Mouse (Mus musculus): ENCODE measurements at regions not wholly inside any gene's neighbourhood (a gene's known extent, or its start where the extent isn't known, plus 50 kb on each side); places are given as distances from the start of the nearest gene placed in this dataset.

- Histone ChIP-seq H3K27me3 (replicated peaks; ENCODE audit: low read depth, poor library complexity, severe bottlenecking) (peaks cover 72% of the 10 kb centered on the region), H3K9me3 (no peaks in the 10 kb centered on the region), H3K27ac (replicated peaks) (peak overlapping the region; percentile 44), H3K4me3 (no peak overlapping the region), H3K4me1 (peaks cover 36% of the 10 kb centered on the region), H3K36me3 (replicated peaks) (no peaks in the 10 kb centered on the region)
- no peak for DNase-seq (ENCODE audit: low spot score)
- 60% methylated on average over 5 of the region's 5 CpGs for WGBS
These were observed 155.4 kb upstream of the Habp2 start for GRCm38 (mm10) chr19:56131556-56131955.

DNA sequence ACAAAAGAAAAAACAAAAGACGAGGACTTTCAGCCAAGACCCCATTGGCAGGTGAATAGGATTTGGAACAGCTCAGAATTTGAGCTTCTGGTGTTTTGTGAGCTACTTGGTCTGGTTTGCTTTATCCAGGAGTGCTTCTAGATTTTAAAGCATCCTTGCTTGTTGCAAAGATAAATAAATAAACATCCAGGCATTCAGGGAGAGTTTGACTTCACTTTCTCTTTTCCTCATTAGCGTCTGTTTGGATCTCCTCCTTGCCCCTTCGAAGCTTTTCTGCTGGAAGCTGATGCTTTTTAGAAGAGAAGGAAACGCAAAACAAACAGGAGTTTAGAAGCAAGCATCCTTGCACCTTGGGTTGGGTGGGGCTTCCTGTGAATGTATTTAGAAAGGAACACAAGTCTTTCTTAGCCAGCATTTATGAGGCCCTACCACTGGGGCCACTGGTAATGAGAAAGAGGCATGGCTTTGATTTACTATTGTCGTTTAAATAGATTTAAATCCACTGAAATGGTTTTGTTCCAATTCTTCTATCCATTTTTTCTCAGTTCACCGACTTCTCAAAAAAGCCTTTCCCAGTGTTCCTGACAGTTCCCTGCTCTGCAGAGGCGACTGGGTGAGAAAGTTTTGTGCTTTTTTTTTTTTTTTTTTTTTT, 153.9 kb upstream of the Habp2 start:
- WGBS = 10% methylated on average over 7 of the region's 7 CpGs
- no peak for DNase-seq (ENCODE audit: low spot score)
- Histone ChIP-seq H3K27me3 (replicated peaks; ENCODE audit: low read depth, poor library complexity, severe bottlenecking) (peaks cover 74% of the 10 kb centered on the region), H3K4me1 (peaks cover 36% of the 10 kb centered on the region), H3K36me3 (replicated peaks) (no peaks in the 10 kb centered on the region), H3K4me3 (no peak overlapping the region), H3K9me3 (no peaks in the 10 kb centered on the region), H3K27ac (replicated peaks) (no peak overlapping the region)

DNA sequence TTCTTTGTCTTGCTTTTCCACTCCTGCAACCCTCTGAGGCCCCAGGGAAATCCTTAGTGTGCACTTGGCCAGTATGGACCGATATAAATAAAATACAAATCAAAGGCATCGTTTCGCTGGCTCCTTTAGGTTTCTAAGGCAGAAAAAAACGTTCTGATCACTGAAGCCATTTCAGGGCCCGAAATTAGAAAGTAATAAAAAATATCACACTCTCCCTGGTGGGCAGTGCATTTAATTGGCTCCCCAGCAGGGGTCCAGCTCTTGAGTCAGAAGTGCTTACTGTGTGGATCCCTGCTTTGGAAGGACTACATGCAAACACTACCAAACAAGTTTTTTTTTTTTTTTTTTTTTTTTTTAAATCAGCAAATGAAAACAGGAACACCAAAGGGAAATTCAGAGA, 153.4 kb upstream of the Habp2 start:
- 17% methylated on average over 5 of the region's 5 CpGs for whole genome bisulfite sequencing
- no peak overlapping the region for H3K4me3 ChIP-seq
- DNase-seq (ENCODE audit: low spot score) = no peak
- H3K27ac ChIP-seq (replicated peaks) = no peak overlapping the region
- peaks cover 74% of the 10 kb centered on the region for H3K27me3 ChIP-seq (replicated peaks; ENCODE audit: low read depth, poor library complexity, severe bottlenecking)
- H3K36me3 ChIP-seq (replicated peaks) = no peaks in the 10 kb centered on the region
- H3K9me3 ChIP-seq = no peaks in the 10 kb centered on the region
- H3K4me1 ChIP-seq = peaks cover 36% of the 10 kb centered on the region

- H3K4me1 ChIP-seq = peaks cover 36% of the 10 kb centered on the region
- peak; percentile 84 for DNase-seq (ENCODE audit: low spot score)
- no peak overlapping the region for H3K4me3 ChIP-seq
- 12% methylated on average over 17 of the region's 17 CpGs for WGBS
- no peaks in the 10 kb centered on the region for H3K9me3 ChIP-seq
- no peak overlapping the region for H3K27ac ChIP-seq (replicated peaks)
- no peaks in the 10 kb centered on the region for H3K36me3 ChIP-seq (replicated peaks)
- H3K27me3 ChIP-seq (replicated peaks; ENCODE audit: low read depth, poor library complexity, severe bottlenecking) = peaks cover 67% of the 10 kb centered on the region
These were observed 152.7 kb upstream of the Habp2 start for GRCm38 (mm10) chr19:56134081-56134818.

- 0 out of 2 replicates have a peak, but pooled peaks cover 2% of the 10 kb centered on the region for H3K9me3 ChIP-seq
- peaks cover 55% of the 10 kb centered on the region for H3K27me3 ChIP-seq (replicated peaks; ENCODE audit: low read depth, poor library complexity, severe bottlenecking)
- no peak for DNase-seq (ENCODE audit: low spot score)
- H3K27ac ChIP-seq (replicated peaks) = no peak overlapping the region
- 83% methylated on average over 7 of the region's 7 CpGs for WGBS
- H3K4me3 ChIP-seq = no peak overlapping the region
- no peaks in the 10 kb centered on the region for H3K36me3 ChIP-seq (replicated peaks)
- H3K4me1 ChIP-seq = peaks cover 36% of the 10 kb centered on the region
These were observed 151.5 kb upstream of the Habp2 start for GRCm38 (mm10) chr19:56135306-56135928.

GRCm38 (mm10) chr19:56140540-56140939, 146.4 kb upstream of the Habp2 start:
- no peak for DNase-seq (ENCODE audit: low spot score)
- Histone ChIP-seq H3K27ac (replicated peaks) (no peak overlapping the region), H3K27me3 (replicated peaks; ENCODE audit: low read depth, poor library complexity, severe bottlenecking) (peaks cover 20% of the 10 kb centered on the region), H3K4me3 (no peak overlapping the region), H3K9me3 (peaks cover 17% of the 10 kb centered on the region), H3K4me1 (no peaks in the 10 kb centered on the region), H3K36me3 (replicated peaks) (0 out of 2 replicates have a peak, but pooled peaks cover 2% of the 10 kb centered on the region)
- WGBS = 83% methylated on average over 2 of the region's 2 CpGs

- Histone ChIP-seq H3K27ac (replicated peaks) (no peak overlapping the region), H3K36me3 (replicated peaks) (0 out of 2 replicates have a peak, but pooled peaks cover 2% of the 10 kb centered on the region), H3K4me3 (no peak overlapping the region), H3K27me3 (replicated peaks; ENCODE audit: low read depth, poor library complexity, severe bottlenecking) (no peaks in the 10 kb centered on the region), H3K9me3 (peaks cover 17% of the 10 kb centered on the region), H3K4me1 (no peaks in the 10 kb centered on the region)
- WGBS = 87% methylated on average over 5 of the region's 5 CpGs
- DNase-seq (ENCODE audit: low spot score) = no peak
These were observed 142.7 kb upstream of the Habp2 start for GRCm38 (mm10) chr19:56144221-56144620.

GRCm38 (mm10) chr19:56157120-56157519, 129.8 kb upstream of the Habp2 start:
- Histone ChIP-seq H3K9me3 (no peaks in the 10 kb centered on the region), H3K27me3 (replicated peaks; ENCODE audit: low read depth, poor library complexity, severe bottlenecking) (peaks cover 20% of the 10 kb centered on the region; the same call in 1 of the 2 replicates), H3K36me3 (replicated peaks) (no peaks in the 10 kb centered on the region), H3K4me3 (no peak overlapping the region), H3K27ac (replicated peaks) (no peak overlapping the region; the same call in 1 of the 2 replicates), H3K4me1 (peaks cover 24% of the 10 kb centered on the region)
- WGBS = 53% methylated on average over 6 of the region's 6 CpGs
- no peak for DNase-seq (ENCODE audit: low spot score)

DNA sequence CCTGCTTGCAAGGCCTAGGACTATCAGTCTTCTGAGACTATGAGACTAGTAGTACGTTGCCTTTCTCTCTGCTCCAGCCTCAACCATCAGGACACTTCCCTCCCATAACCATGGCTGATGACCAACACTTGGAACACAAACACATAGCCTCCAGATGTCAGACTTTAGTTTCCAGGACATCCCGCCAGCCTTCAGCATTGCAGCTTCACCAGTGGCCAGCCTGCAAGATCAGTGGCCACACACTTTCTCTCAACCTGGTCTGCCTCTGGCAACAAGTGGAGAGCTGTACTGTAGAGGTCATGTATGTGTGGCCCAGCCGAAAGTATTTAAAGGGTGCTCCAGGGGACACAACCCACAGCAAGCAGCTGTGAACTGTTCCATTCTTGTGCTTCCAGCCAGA, 124.8 kb upstream of the Habp2 start:
- Histone ChIP-seq H3K9me3 (no peaks in the 10 kb centered on the region), H3K27me3 (replicated peaks; ENCODE audit: low read depth, poor library complexity, severe bottlenecking) (0 out of 2 replicates have a peak, but pooled peaks cover 5% of the 10 kb centered on the region), H3K36me3 (replicated peaks) (no peaks in the 10 kb centered on the region), H3K4me3 (no peak overlapping the region), H3K4me1 (peaks cover 10% of the 10 kb centered on the region), H3K27ac (replicated peaks) (no peak overlapping the region)
- no peak for DNase-seq (ENCODE audit: low spot score)
- 84% methylated on average over 3 of the region's 3 CpGs for WGBS

DNA sequence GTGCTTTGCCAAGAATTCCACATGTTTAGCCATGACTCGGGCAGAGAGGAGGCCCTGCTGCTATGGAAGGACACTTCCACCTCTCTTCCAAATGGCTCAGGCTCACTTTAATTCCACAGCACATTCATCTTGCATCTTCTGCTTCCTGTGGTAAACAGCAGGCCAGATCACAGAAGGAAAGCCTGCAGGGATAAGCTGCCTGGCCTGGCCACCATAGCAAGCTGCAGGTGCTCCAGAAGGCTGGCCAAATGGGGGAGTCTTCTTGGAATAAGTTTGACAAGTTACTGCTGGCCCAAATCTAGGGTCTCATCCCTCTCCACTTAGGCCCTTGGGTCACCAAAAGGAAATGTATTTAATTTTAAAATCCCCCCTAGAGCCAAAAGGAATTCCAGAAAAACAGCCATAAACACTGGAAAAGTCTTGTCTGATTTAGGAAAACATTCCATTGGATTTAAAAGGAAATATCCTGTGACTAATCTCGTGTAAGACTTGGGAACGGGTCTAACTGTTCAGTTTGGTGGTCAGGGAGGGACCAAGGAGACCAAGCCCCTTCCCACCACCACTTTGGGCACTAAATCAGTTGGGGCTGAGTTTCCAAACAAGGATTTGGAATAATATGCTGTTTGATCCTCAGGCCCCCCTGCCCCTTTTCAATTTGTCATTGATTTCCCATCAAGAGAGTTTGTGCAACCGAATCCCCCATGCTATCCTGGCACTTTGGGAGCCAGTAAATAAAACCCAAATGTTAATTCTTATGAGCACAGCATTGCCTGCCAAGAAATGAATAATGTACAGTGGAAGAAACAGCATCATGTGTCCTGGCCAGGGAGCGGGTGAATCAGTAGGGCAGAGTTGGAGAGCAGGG, 117.6 kb upstream of the Habp2 start:
- 76% methylated on average over 5 of the region's 5 CpGs for WGBS
- no peaks in the 10 kb centered on the region for H3K36me3 ChIP-seq (replicated peaks)
- no peak overlapping the region for H3K4me3 ChIP-seq
- H3K27me3 ChIP-seq (replicated peaks; ENCODE audit: low read depth, poor library complexity, severe bottlenecking) = peaks cover 5% of the 10 kb centered on the region; the same call in 1 of the 2 replicates
- DNase-seq (ENCODE audit: low spot score) = no peak
- H3K4me1 ChIP-seq = peaks cover 23% of the 10 kb centered on the region
- H3K9me3 ChIP-seq = peaks cover 5% of the 10 kb centered on the region; the same call in 1 of the 2 replicates
- no peak overlapping the region for H3K27ac ChIP-seq (replicated peaks)

DNA sequence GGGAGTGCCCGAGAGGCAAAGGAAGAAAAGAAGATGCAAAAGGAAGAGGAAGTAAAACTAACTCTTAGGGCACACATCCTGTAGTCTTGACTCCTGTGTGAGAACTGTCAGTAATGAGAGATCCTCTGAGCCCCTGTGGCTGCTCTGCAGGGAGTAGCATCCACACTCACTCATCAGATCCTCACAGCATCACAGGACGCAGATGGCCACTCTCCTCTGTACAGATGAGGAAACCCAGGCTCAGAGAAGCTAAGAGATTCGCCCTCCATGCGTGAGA, 117.0 kb upstream of the Habp2 start:
- no peaks in the 10 kb centered on the region for H3K36me3 ChIP-seq (replicated peaks)
- H3K4me3 ChIP-seq = no peak overlapping the region
- WGBS = 81% methylated on average over 4 of the region's 4 CpGs
- H3K27me3 ChIP-seq (replicated peaks; ENCODE audit: low read depth, poor library complexity, severe bottlenecking) = peaks cover 8% of the 10 kb centered on the region; the same call in 1 of the 2 replicates
- DNase-seq (ENCODE audit: low spot score) = no peak
- peaks cover 25% of the 10 kb centered on the region for H3K4me1 ChIP-seq
- peaks cover 5% of the 10 kb centered on the region; the same call in 1 of the 2 replicates for H3K9me3 ChIP-seq
- H3K27ac ChIP-seq (replicated peaks) = no peak overlapping the region

DNA sequence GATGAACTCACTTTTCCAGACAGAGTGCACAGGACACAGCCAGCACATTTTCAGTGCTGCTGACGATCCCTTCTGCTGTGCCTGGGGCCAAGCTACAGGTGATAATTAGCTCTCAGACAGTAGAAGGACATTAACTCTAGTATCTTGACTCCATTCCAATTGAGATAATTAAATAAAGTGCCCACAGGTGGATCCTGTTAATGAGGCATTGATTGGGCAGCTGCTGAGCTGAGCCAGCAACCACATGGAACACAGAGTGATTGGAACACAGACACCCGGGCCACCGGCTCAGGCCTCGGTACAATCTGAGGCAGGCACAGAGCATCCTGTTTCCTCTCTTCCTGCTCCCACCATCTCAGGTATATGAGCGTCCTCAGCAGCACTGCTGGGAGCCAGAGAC, 114.5 kb upstream of the Habp2 start:
- Histone ChIP-seq H3K4me1 (peaks cover 32% of the 10 kb centered on the region), H3K27me3 (replicated peaks; ENCODE audit: low read depth, poor library complexity, severe bottlenecking) (peaks cover 13% of the 10 kb centered on the region; the same call in 1 of the 2 replicates), H3K36me3 (replicated peaks) (no peaks in the 10 kb centered on the region), H3K4me3 (no peak overlapping the region), H3K27ac (replicated peaks) (no peak overlapping the region), H3K9me3 (peaks cover 4% of the 10 kb centered on the region; the same call in 1 of the 2 replicates)
- WGBS = 57% methylated on average over 5 of the region's 5 CpGs
- no peak for DNase-seq (ENCODE audit: low spot score)

All from embryonic facial prominence, embryonic 10.5 days (tissue).